Mouse (Mus musculus) liver, embryonic 14.5 days (tissue): ENCODE data around the gene Pla2g4c. TPM values are rescaled to one million over a fixed set of nuclear protein-coding genes. Genes with fewer than 3 reads are reported as not detected.
"Not testable (repeated sequence)": the region's sequence is repeated elsewhere in the genome, so short reads cannot be mapped to it uniquely, and the experiment has no call there.

ENCODE experiments used
- ATAC-seq: fragments of 200-750 bp; cut with Nextera tagmentation; 2 replicates; pipeline ENCODE4 v1.8.0; 2017; ENCODE audit warnings: moderate number of reproducible peaks, mild to moderate bottlenecking, moderate library complexity; ENCODE audit not compliant: insufficient read depth
- DNase-seq, 3 experiments: peaks; one replicate each; pipeline ENCODE4 v3.0.0-alpha.2; 2012 to 2013; ENCODE audit warnings: low read depth in 3 of 3, low spot score in 3 of 3
- H3K27ac ChIP-seq: fragments of 300-500 bp; sonication (generic); 2 replicates; pipeline ENCODE4 v1.5.1; 2014; ENCODE audit warnings: moderate library complexity, mild to moderate bottlenecking, control low read depth, inconsistent platforms
- H3K27me3 ChIP-seq: fragments of 300-500 bp; sonication (generic); 2 replicates; pipeline ENCODE4 v1.6.1; 2014; ENCODE audit warnings: mild to moderate bottlenecking, low read length, moderate library complexity; ENCODE audit not compliant: control insufficient read depth, insufficient read depth
- H3K36me3 ChIP-seq: fragments of 300-500 bp; sonication (generic); replicated peaks from 2 replicates; pipeline ENCODE4 v1.6.1; 2014; ENCODE audit warnings: low read depth; ENCODE audit not compliant: control insufficient read depth, insufficient read depth
- H3K4me1 ChIP-seq, 2 experiments: fragments of 200-500 bp in 1 of 2; fragments of 300-500 bp in 1 of 2; sonication (generic) in 1 of 2; replicated peaks; 2 replicates each; pipeline ENCODE4 v1.6.1; 2012 to 2014; ENCODE audit warnings: antibody characterized with exemption in 1 of 2, inconsistent platforms in 1 of 2, low read length in 1 of 2; ENCODE audit not compliant: control insufficient read depth in 2 of 2, insufficient read depth in 2 of 2
- H3K4me2 ChIP-seq: fragments of 300-500 bp; sonication (generic); 2 replicates; pipeline ENCODE4 v1.6.1; 2014; ENCODE audit warnings: low read depth, mild to moderate bottlenecking, control low read depth, moderate library complexity
- H3K4me3 ChIP-seq, 2 experiments: fragments of 200-500 bp in 1 of 2; fragments of 300-500 bp in 1 of 2; sonication (generic) in 1 of 2; 2 replicates each; pipeline ENCODE4 v1.5.1; 2012 to 2014; ENCODE audit warnings: low read depth in 2 of 2, low read length in 2 of 2, mild to moderate bottlenecking in 2 of 2, control low read depth in 1 of 2, inconsistent platforms in 1 of 2, moderate library complexity in 1 of 2; ENCODE audit not compliant: insufficient read depth in 1 of 2
- H3K9ac ChIP-seq: fragments of 300-500 bp; sonication (generic); replicated peaks from 2 replicates; pipeline ENCODE4 v1.6.1; 2014; ENCODE audit warnings: mild to moderate bottlenecking, control low read depth, moderate library complexity
- H3K9me3 ChIP-seq: fragments of 300-500 bp; sonication (generic); 2 replicates; pipeline ENCODE4 v1.6.1; 2016; ENCODE audit warnings: low read length, mixed read lengths; ENCODE audit not compliant: control insufficient read depth
- CTCF ChIP-seq: IDR thresholded peaks from 2 replicates; pipeline ENCODE4 v1.5.1; 2016; ENCODE audit warnings: antibody characterized with exemption, low read depth, control low read depth
- EP300 ChIP-seq: IDR thresholded peaks from 2 replicates; pipeline ENCODE4 v1.6.1; 2016; ENCODE audit warnings: antibody characterized with exemption, low read depth
- WGBS: fragments of 180-500 bp; shearing (Covaris S2); extraction: QIAGEN DNeasy Blood & Tissue Kit; methylation state at CpG from one replicate; pipeline ENCODE4 v1.1.7; 2014; ENCODE audit not compliant: insufficient replicate concordance; 5-methylcytosine and 5-hydroxymethylcytosine counted together
- polyA plus RNA-seq, 2 experiments: library from polyadenylated mRNA; depleted of rRNA in 1 of 2; stranded (reverse) in 1 of 2; unstranded in 1 of 2; fragments of >200 nt; fragmentation: Nextera tagmentation in 1 of 2; extraction: Ambion mirVana in 1 of 2; gene quantifications; 2 replicates each; pipeline versions ENCODE4 v1.2.1 to v1.2.3; 2012 to 2014

Pla2g4c gene
- polyA plus RNA-seq (2012; rRNA removed) (1.6 and 1.8 TPM in 2 replicates), polyA plus RNA-seq (2014; fragmentation: Nextera tagmentation; extraction: Ambion mirVana) (1.4 and 1.7 TPM in 2 replicates)

GRCm38 (mm10) chr7:13324316-13324715 lies at the start of gene Pla2g4c:
Pla2g4c (plus strand) TSS chr7:13324655.
- H3K9ac ChIP-seq = no peak within 1 kb of the TSS
- peaks cover 4 to 6% of the 10 kb centered on the region in 2 experiments; a peak in 3 of 4 replicates for H3K4me1 ChIP-seq
- no peaks in the 10 kb centered on the region for H3K9me3 ChIP-seq
- 42% methylated on average over 2 of the region's 2 CpGs for WGBS
- TF ChIP-seq EP300 (no peak), CTCF (no peak)
- H3K27me3 ChIP-seq = no peaks in the 10 kb centered on the region
- H3K4me2 ChIP-seq = no peak within 1 kb of the TSS
- no peak within 1 kb of the TSS for H3K4me3 ChIP-seq
- DNase-seq (peak; percentile 11 to 24 (median 17)), ATAC-seq (peak; percentile 62)
- no peaks in the 10 kb centered on the region; the same call in none of the 2 replicates for H3K36me3 ChIP-seq
- no peak within 1 kb of the TSS for H3K27ac ChIP-seq

DNA sequence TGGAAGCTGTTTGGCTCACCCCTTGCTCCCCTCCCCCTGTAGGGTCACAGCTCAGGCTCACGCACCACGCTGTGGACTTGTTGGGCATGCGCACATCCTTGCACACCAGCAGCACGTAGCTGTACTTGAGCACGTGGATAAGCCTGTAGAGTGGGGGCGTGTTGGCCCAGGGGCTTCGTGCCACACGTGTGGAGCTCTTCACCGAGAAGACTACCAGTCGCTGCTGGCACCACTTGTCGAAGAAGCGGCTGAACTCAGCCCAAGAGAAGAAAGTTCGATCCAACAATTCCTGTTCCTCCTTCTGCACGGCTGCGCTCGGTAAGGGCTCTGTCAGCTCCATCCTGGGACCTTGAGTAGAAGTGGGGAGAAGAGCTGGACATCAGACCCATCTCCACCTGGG lies 47.4 kb upstream of the Pla2g4c start, which contains the start of gene Lig1:
Gene Lig1, plus strand, starts transcription at position 203 of the 400 bp plus-strand sequence.
- DNase-seq (no peak), ATAC-seq (no peak)
- TF ChIP-seq CTCF = no peak
- TF ChIP-seq EP300 = no peak
- peaks cover 0 to 8% of the 10 kb centered on the region in 2 experiments; a peak in 3 of 4 replicates for H3K4me1 ChIP-seq
- peak within 1 kb of the TSS; percentile 75 for H3K4me2 ChIP-seq
- H3K9me3 ChIP-seq = no peaks in the 10 kb centered on the region
- H3K36me3 ChIP-seq = peaks cover 19% of the 10 kb centered on the region
- H3K4me3 ChIP-seq = peak within 1 kb of the TSS; percentile 87 to 95
- no peaks in the 10 kb centered on the region for H3K27me3 ChIP-seq
- WGBS = 91% methylated on average over 16 of the region's 16 CpGs
- H3K27ac ChIP-seq = peak within 1 kb of the TSS; percentile 27; the same call in 1 of the 2 replicates
- peak within 1 kb of the TSS; percentile 61 for H3K9ac ChIP-seq

GRCm38 (mm10) chr7:13277833-13278232 lies 46.6 kb upstream of the Pla2g4c start:
- no peaks in the 10 kb centered on the region for H3K27me3 ChIP-seq
- peak overlapping the region; percentile 27; the same call in 1 of the 2 replicates for H3K27ac ChIP-seq
- DNase-seq = peak; percentile 35 to 41 (median 39)
- 5% methylated on average over 2 of the region's 2 CpGs for WGBS
- H3K36me3 ChIP-seq = peaks cover 26% of the 10 kb centered on the region
- TF ChIP-seq CTCF (no peak), EP300 (no peak)
- H3K4me1 ChIP-seq = peaks cover 0 to 8% of the 10 kb centered on the region in 2 experiments; a peak in 3 of 4 replicates
- peak overlapping the region; percentile 61 for H3K9ac ChIP-seq
- no peaks in the 10 kb centered on the region for H3K9me3 ChIP-seq
- H3K4me3 ChIP-seq = peak overlapping the region; percentile 87 to 95
- H3K4me2 ChIP-seq = peak overlapping the region; percentile 75
- ATAC-seq = peak; percentile 24

DNA sequence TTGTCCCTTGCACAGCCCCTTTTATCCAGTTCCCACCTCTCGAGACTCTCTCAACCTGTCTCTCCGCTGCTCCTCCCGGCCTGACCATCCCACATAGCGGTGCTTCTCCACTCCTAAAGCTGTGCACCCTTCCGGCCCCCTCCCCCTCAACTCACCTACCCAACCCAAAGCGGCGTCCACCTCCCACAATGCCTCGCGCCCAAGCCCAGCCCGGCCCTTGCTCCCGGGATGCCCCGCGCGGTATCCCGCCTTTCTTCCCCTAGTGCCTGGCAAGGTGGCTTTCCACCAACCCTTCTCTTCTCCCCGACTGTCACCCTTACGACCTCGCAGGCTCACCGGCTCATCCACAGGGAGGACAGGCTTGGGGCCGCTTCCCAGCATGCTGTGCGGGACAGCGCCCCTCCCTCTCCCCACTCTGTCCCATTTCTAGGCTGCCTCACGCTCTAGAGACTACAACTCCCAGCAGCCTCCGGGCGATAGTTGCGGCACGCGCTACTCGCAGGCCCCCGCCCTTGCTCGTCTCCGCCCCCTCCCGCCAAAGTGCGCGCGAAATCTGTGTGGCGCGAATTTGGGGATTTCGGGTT lies 46.1 kb upstream of the Pla2g4c start, which contains the start of gene Zswim9:
Gene Zswim9, minus strand, starts transcription at position 414 of the 584 bp plus-strand sequence.
- Histone ChIP-seq H3K9me3 (no peaks in the 10 kb centered on the region), H3K9ac (peak within 1 kb of the TSS; percentile 61), H3K4me3 (peak within 1 kb of the TSS; percentile 87 to 95), H3K36me3 (peaks cover 29% of the 10 kb centered on the region), H3K27ac (peak within 1 kb of the TSS; percentile 59), H3K27me3 (no peaks in the 10 kb centered on the region), H3K4me2 (peak within 1 kb of the TSS; percentile 75), H3K4me1 (peaks cover 0 to 8% of the 10 kb centered on the region in 2 experiments; a peak in 3 of 4 replicates)
- TF ChIP-seq EP300 (no peak), CTCF (peak; percentile 23)
- DNase-seq (peak; percentile 82 to 86 (median 86)), ATAC-seq (peak; percentile 98)
- WGBS = 1% methylated on average over 39 of the region's 39 CpGs

GRCm38 (mm10) chr7:13278957-13279356 lies 45.5 kb upstream of the Pla2g4c start:
- DNase-seq, H3K4me1 ChIP-seq, H3K27me3 ChIP-seq, H3K9me3 ChIP-seq, H3K27ac ChIP-seq: not testable (repeated sequence)
- ATAC-seq = peak; percentile 74
- H3K4me2 ChIP-seq = peak overlapping the region; percentile 75
- peaks cover 35% of the 10 kb centered on the region for H3K36me3 ChIP-seq
- H3K4me3 ChIP-seq = peak overlapping the region; percentile 87 to 95
- 2% methylated on average over 13 of the region's 29 CpGs for WGBS
- peak overlapping the region; percentile 61 for H3K9ac ChIP-seq
